Mouse (Mus musculus) stomach, postnatal 0 days (tissue): ENCODE data around the gene Adcyap1r1.

Experiments used
- CTCF ChIP-seq: IDR thresholded peaks from 2 replicates; pipeline ENCODE4 v1.5.1; 2016; ENCODE audit warnings: antibody characterized with exemption, low read depth, mild to moderate bottlenecking, moderate library complexity
- EP300 ChIP-seq: optimal IDR thresholded peaks from 2 replicates; pipeline ENCODE3; 2016; ENCODE audit warnings: antibody characterized with exemption

GRCm38 (mm10) chr6:55402041-55402776 lies 49.6 kb upstream of the Adcyap1r1 start:
- TF ChIP-seq CTCF (no peak), EP300 (no peak)
